Mouse (Mus musculus) heart, embryonic 10.5 days (tissue): ENCODE results near the gene Isg15. TPM values are rescaled to one million over a fixed set of nuclear protein-coding genes. Genes with fewer than 3 reads are reported as not detected.
A peak's percentile ranks its signal among the peaks of the same experiment; 100 is the strongest.
"Not testable (repeated sequence)": the region's sequence is repeated elsewhere in the genome, so short reads cannot be mapped to it uniquely, and the experiment has no call there.

ENCODE experiments used
- DNase-seq: peaks from one replicate; pipeline ENCODE4 v3.0.0-alpha.2; 2017; ENCODE audit warnings: low spot score
- H3K27ac ChIP-seq: fragments of 300-500 bp; sonication (generic); 2 replicates; pipeline ENCODE4 v1.5.1; 2016; ENCODE audit warnings: mild to moderate bottlenecking
- H3K27me3 ChIP-seq: fragments of 300-500 bp; sonication (generic); 2 replicates; pipeline ENCODE4 v1.6.1; 2016; ENCODE audit warnings: mild to moderate bottlenecking; ENCODE audit not compliant: poor library complexity, insufficient read depth, severe bottlenecking
- H3K36me3 ChIP-seq: fragments of 300-500 bp; sonication (generic); 2 replicates; pipeline ENCODE4 v1.6.1; 2016; ENCODE audit warnings: mild to moderate bottlenecking, moderate library complexity
- H3K4me1 ChIP-seq: fragments of 300-500 bp; sonication (generic); 2 replicates; pipeline ENCODE4 v1.6.1; 2016; ENCODE audit warnings: mild to moderate bottlenecking
- H3K4me3 ChIP-seq: fragments of 300-500 bp; sonication (generic); 2 replicates; pipeline ENCODE4 v1.5.1; 2016; ENCODE audit warnings: mild to moderate bottlenecking, moderate library complexity
- H3K9me3 ChIP-seq: fragments of 300-500 bp; sonication (generic); 2 replicates; pipeline ENCODE4 v1.6.1; 2016; ENCODE audit warnings: mild to moderate bottlenecking, moderate library complexity
- WGBS: fragments of 180-500 bp; shearing (Covaris S2); methylation state at CpG from one replicate; pipeline ENCODE4 v1.1.7; 2016; 5-methylcytosine and 5-hydroxymethylcytosine counted together
- microRNA-seq: library from miRNA; unstranded; fragments of <30 nt; microRNA quantifications from one replicate; pipeline ENCODE4, GENCODE M21; 2017
- polyA plus RNA-seq: library from polyadenylated mRNA; unstranded; fragments of >200 nt; fragmentation: Nextera tagmentation; extraction: Ambion mirVana; gene quantifications from 2 replicates; pipeline ENCODE4 v1.2.1, GENCODE M21; 2016

Gene Isg15
- polyA plus RNA-seq, 1 experiment from 2014 or later, result not detected

DNA sequence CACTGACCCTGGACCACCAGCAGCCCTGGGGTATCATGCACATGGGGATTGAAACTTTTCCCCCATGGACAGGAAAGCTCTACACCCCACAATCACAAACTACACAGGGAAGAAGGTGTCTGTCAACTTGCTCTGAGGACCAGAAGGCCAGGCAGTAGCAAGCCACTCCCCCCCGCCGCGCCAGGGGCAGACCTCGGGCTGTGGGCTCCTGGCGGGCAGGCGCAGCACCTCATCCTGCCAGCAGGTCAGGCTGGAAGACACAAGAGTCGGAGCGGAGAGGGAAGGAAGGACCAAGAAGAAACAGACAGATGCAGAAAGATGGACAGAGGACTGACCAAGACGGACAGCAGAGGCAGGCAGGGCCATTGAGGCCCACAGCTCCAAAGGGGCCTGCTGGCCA, 23.0 kb downstream of the Isg15 start:
- Histone ChIP-seq H3K4me3 (no peak overlapping the region), H3K4me1 (no peaks in the 10 kb centered on the region), H3K36me3 (peaks cover 88% of the 10 kb centered on the region), H3K27me3 (no peaks in the 10 kb centered on the region), H3K9me3 (no peaks in the 10 kb centered on the region), H3K27ac (no peak overlapping the region)
- 87% methylated on average over 9 of the region's 9 CpGs for WGBS
- no peak for DNase-seq

- WGBS, result 97% methylated on average over 11 of the region's 11 CpGs
- H3K4me1 ChIP-seq, result no peaks in the 10 kb centered on the region
- no peak overlapping the region for H3K4me3 ChIP-seq
- no peaks in the 10 kb centered on the region for H3K27me3 ChIP-seq
- no peak for DNase-seq
- H3K9me3 ChIP-seq, result no peaks in the 10 kb centered on the region
- no peak overlapping the region for H3K27ac ChIP-seq
- H3K36me3 ChIP-seq, result peaks cover 99% of the 10 kb centered on the region
Observed at GRCm38 (mm10) chr4:156171828-156172227, 28.8 kb downstream of the Isg15 start.

- Histone ChIP-seq H3K9me3 (no peaks in the 10 kb centered on the region), H3K27me3 (no peaks in the 10 kb centered on the region), H3K4me1 (no peaks in the 10 kb centered on the region), H3K4me3 (no peak overlapping the region), H3K36me3 (peaks cover 100% of the 10 kb centered on the region), H3K27ac (no peak overlapping the region)
- no peak for DNase-seq
- WGBS, result 95% methylated on average over 10 of the region's 10 CpGs
Observed at GRCm38 (mm10) chr4:156169129-156169528, 31.5 kb downstream of the Isg15 start.

DNA sequence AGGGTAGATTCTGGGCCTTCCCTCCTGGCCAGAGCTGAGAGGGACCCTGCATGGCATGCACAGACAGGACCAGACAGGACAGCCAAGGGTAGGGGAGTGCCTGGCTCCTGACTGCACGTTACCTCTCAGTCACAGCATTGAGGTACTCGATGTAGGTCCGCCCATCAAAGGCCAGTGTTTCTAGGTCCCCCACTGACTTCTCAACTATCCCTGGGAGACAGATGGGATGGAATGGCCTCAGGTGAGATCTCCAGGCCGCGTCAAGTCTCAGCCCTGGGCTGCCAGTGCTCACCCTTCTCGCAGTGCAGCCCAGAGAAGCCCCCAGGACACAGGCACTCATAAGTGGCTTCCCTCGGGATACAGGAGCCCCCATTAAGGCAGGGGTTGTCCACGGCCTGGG, 32.0 kb downstream of the Isg15 start:
- Histone ChIP-seq H3K27ac (no peak overlapping the region), H3K36me3 (peaks cover 100% of the 10 kb centered on the region), H3K4me1 (no peaks in the 10 kb centered on the region), H3K9me3 (no peaks in the 10 kb centered on the region), H3K4me3 (no peak overlapping the region), H3K27me3 (no peaks in the 10 kb centered on the region)
- no peak for DNase-seq
- WGBS, result 90% methylated on average over 8 of the region's 8 CpGs

DNA sequence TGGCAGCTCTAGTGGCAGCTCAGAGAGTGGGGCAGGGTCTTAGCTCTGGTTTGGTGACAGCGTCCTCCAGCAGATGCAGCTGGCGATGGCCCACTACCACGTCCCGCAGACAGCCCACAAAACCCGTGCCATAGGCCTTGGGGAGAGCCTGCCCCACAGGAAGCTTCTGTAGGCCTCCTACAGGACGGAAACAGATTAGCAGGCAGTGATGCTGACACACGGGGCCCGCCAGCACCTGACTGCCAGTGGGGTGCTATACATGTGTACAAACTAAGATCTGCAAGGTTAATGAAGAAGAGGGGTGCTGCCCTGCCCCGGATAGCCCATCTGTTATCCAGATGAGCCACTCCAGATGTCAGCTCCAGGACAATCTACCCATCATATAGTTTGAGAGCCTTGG, 34.1 kb downstream of the Isg15 start:
- H3K4me1 ChIP-seq, result no peaks in the 10 kb centered on the region
- H3K4me3 ChIP-seq, result no peak overlapping the region
- H3K27me3 ChIP-seq, result no peaks in the 10 kb centered on the region
- peaks cover 97% of the 10 kb centered on the region for H3K36me3 ChIP-seq
- no peak for DNase-seq
- peaks cover 11% of the 10 kb centered on the region for H3K9me3 ChIP-seq
- no peak overlapping the region for H3K27ac ChIP-seq
- 92% methylated on average over 9 of the region's 9 CpGs for WGBS

GRCm38 (mm10) chr4:156154771-156155170, 45.8 kb downstream of the Isg15 start:
- Histone ChIP-seq H3K27me3 (no peaks in the 10 kb centered on the region), H3K27ac (no peak overlapping the region), H3K4me1 (no peaks in the 10 kb centered on the region), H3K9me3 (peaks cover 16% of the 10 kb centered on the region), H3K36me3 (no peaks in the 10 kb centered on the region), H3K4me3 (no peak overlapping the region)
- 94% methylated on average over 3 of the region's 3 CpGs for WGBS
- DNase-seq, result peak; percentile 68

GRCm38 (mm10) chr4:156150887-156151286, 49.7 kb downstream of the Isg15 start:
- DNase-seq, H3K4me1 ChIP-seq, H3K4me3 ChIP-seq, H3K36me3 ChIP-seq, H3K27ac ChIP-seq, H3K27me3 ChIP-seq, H3K9me3 ChIP-seq: not testable (repeated sequence)
- WGBS, result 85% methylated on average over 10 of the region's 10 CpGs

Small RNA genes within 50 kb of the gene (microRNA-seq; reads per million reads assigned to microRNA genes)
- gene Mir7658, result 6.1 reads per million, percentile 19 among the genes with 10 or more reads in this experiment

Other genes with a start within 250 kb of the Isg15 start
- gene C1qtnf12, start 238.5 kb downstream of the Isg15 start, polyA plus RNA-seq, result 26.2 and 27.0 TPM in 2 replicates
- 10.7 and 12.9 TPM in 2 replicates for gene B3galt6, start 208.2 kb downstream of the Isg15 start, polyA plus RNA-seq
- gene Sdf4, start 207.9 kb downstream of the Isg15 start, polyA plus RNA-seq, result 139 and 148 TPM in 2 replicates
- gene Tnfrsf4, start 187.0 kb downstream of the Isg15 start, polyA plus RNA-seq, result 0.28 and 1.0 TPM in 2 replicates
- 1.4 and 1.7 TPM in 2 replicates for gene Tnfrsf18, start 174.7 kb downstream of the Isg15 start, polyA plus RNA-seq
- gene Ttll10, start 141.4 kb downstream of the Isg15 start, polyA plus RNA-seq, result 0.19 and 0.38 TPM in 2 replicates
- gene 9430015G10Rik, start 90.8 kb downstream of the Isg15 start, polyA plus RNA-seq, result 32.2 and 45.6 TPM in 2 replicates
- 0.27 and 0.55 TPM in 2 replicates for gene Rnf223, start 70.3 kb downstream of the Isg15 start, polyA plus RNA-seq
- gene Agrn, start 3.3 kb downstream of the Isg15 start, polyA plus RNA-seq, result 46.3 and 51.3 TPM in 2 replicates
- gene AW011738, start 2.5 kb upstream of the Isg15 start, polyA plus RNA-seq, result 1.3 and 2.0 TPM in 2 replicates
- 0.64 and 1.2 TPM in 2 replicates for gene Perm1, start 15.1 kb upstream of the Isg15 start, polyA plus RNA-seq
- 15.2 and 15.9 TPM in 2 replicates for gene Plekhn1, start 34.0 kb upstream of the Isg15 start, polyA plus RNA-seq
- gene Noc2l, start 35.2 kb upstream of the Isg15 start, polyA plus RNA-seq, result 59.2 and 96.5 TPM in 2 replicates
- gene Samd11, start 54.8 kb upstream of the Isg15 start, polyA plus RNA-seq, result 1.1 and 2.0 TPM in 2 replicates
- gene Vmn2r-ps159, start 130.3 kb upstream of the Isg15 start, polyA plus RNA-seq, result not detected in 2 replicates